Mouse (Mus musculus) c-Kit-positive CD71-positive TER-119-positive erythroid progenitor cells, embryonic 14.5 days (primary cell): ENCODE data around the gene Prkag1.

Experiments
- DNase-seq: peaks from one replicate; pipeline ENCODE4 v3.0.0-alpha.2; 2013; ENCODE audit warnings: low spot score

The Prkag1 gene

GRCm38 (mm10) chr15:98830736-98831683 is at the start of gene Prkag1:
Prkag1 (minus strand) TSS chr15:98831521.
- peak; percentile 92 for DNase-seq

- peak; percentile 85 for DNase-seq
Measured at GRCm38 (mm10) chr15:98877331-98877730, 46.0 kb upstream of the Prkag1 start.

- peak; percentile 92 for DNase-seq
Measured at GRCm38 (mm10) chr15:98871916-98872888, 40.9 kb upstream of the Prkag1 start.

GRCm38 (mm10) chr15:98871070-98871915 is 40.0 kb upstream of the Prkag1 start, which contains the start of gene Kmt2d:
Kmt2d (minus strand) TSS chr15:98871204.
- no peak for DNase-seq

GRCm38 (mm10) chr15:98870179-98871069 is 39.1 kb upstream of the Prkag1 start:
- DNase-seq: no peak

- DNase-seq: no peak
Measured at GRCm38 (mm10) chr15:98869342-98870178, 38.2 kb upstream of the Prkag1 start.

GRCm38 (mm10) chr15:98868346-98869063 is 37.2 kb upstream of the Prkag1 start:
- no peak for DNase-seq

- DNase-seq: no peak
Measured at GRCm38 (mm10) chr15:98867321-98867720, 36.0 kb upstream of the Prkag1 start.

GRCm38 (mm10) chr15:98866501-98866900 is 35.2 kb upstream of the Prkag1 start:
- DNase-seq: no peak

- no peak for DNase-seq
Measured at GRCm38 (mm10) chr15:98865771-98866170, 34.5 kb upstream of the Prkag1 start.

- DNase-seq: no peak
Measured at GRCm38 (mm10) chr15:98864951-98865350, 33.6 kb upstream of the Prkag1 start.

GRCm38 (mm10) chr15:98863451-98863958 is 32.2 kb upstream of the Prkag1 start:
- no peak for DNase-seq

GRCm38 (mm10) chr15:98861701-98862410 is 30.5 kb upstream of the Prkag1 start:
- no peak for DNase-seq

GRCm38 (mm10) chr15:98860921-98861320 is 29.6 kb upstream of the Prkag1 start:
- no peak for DNase-seq

- DNase-seq: no peak
Measured at GRCm38 (mm10) chr15:98859319-98860043, 28.2 kb upstream of the Prkag1 start.

- DNase-seq: no peak
Measured at GRCm38 (mm10) chr15:98854214-98854613, 22.9 kb upstream of the Prkag1 start.
